Mouse (Mus musculus) adrenal gland, postnatal 36 days (tissue): ENCODE measurements around the gene Tmem211. TPM values are rescaled to one million over a fixed set of nuclear protein-coding genes. Genes with fewer than 3 reads are reported as not detected.

Experiments used
- DNase-seq, 2 experiments: peaks; one replicate each; pipeline ENCODE4 v3.0.0; 2021; ENCODE audit warnings: mixed read lengths in 1 of 2
- total RNA-seq, 2 experiments: library from RNA; stranded (reverse); gene quantifications; 2 replicates each; pipeline ENCODE4 v1.2.3; 2021

Gene Tmem211
- total RNA-seq, 2 experiments from 2014 or later, result not detected

DNA sequence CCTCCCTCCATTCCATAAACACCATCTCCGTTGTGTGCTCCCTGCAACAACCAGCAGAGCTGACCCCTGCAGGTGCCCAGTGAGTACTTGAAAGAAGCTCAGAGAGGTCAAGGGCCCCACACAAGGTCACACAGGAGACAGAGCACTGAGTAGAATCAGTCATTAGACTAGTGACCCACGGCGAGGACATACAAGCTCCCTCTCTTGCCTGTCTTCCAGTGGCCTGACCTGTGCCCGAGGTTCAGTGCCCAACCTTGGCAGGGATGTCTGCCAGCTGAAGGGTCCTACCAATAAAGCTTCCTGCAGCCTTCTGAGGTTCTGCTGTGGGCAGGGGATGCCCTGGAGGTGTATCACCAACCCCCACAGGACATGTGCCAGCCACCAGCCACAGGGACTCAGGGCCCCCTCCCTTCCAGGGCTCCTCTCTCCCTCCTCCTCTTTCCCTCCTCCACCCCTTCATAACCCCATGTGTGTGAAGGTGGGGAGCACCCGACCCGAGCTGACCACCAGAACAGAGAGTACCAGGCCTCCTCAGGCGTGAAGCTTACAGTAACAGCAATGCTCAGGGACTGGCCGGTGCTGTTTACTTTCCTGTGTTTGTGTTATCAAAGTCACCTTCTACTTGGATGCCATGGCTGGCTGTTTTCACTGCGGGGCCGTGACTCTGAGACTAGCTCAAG lies 14.4 kb upstream of the Tmem211 start:
- DNase-seq, result no peak

DNA sequence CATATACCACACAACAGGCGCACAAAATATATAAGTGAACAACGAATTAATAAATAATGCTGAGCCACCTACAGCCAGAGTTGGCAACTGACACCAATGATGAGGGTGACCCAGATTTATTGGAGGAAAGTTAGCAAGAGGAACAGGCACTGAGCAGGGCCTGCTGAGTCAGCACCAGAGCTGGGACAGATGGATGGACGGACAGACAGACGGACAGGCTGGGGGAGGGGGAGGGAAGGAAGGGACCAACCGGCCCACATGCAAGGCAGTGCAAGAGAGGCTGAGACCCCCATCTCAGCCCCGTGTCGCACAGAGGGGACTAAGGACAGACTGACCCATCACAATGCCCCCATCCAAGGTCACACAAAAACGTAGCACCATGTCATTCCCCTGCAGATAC lies 12.7 kb upstream of the Tmem211 start:
- no peak for DNase-seq

DNA sequence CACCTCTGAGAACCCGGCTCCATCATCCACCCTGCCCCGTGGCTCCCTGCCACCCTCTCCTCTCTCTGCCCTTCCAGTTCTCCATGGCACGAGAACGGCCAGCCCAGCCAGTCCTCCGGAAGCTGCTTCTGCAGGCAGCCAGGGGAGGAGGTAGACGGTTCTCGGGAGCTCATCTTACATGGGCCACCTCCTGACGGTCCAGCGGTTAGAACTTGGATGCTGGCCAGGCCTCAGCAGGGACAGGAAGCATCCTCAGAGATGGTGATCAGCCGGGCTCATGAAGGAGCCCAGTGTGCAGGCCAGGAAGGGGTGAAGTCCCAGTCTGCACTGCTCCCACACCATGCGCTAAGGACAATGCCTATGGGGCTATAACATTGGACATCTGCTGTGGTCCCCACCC lies 12.3 kb upstream of the Tmem211 start:
- DNase-seq, result peak; percentile 59 to 68

DNA sequence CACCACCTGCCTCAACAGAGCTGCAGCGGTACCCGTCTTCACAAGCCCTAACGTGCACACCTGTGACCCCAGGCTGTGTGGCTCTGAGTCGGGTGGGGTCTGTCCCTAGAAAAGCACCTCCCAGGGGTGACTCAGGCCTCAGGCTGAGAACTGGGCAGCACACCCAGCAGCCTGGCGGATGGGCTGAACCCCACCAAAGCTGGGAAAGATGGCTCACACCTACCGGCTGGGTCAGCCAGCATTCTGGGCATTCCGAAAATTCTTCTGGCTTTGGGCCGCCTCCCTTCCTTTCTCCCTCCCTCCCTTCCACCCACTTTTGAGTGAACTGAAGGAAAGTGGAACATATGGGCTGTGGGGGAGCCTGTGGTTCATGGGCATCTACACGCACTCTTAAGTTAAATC lies 11.1 kb upstream of the Tmem211 start:
- DNase-seq, result no peak

DNA sequence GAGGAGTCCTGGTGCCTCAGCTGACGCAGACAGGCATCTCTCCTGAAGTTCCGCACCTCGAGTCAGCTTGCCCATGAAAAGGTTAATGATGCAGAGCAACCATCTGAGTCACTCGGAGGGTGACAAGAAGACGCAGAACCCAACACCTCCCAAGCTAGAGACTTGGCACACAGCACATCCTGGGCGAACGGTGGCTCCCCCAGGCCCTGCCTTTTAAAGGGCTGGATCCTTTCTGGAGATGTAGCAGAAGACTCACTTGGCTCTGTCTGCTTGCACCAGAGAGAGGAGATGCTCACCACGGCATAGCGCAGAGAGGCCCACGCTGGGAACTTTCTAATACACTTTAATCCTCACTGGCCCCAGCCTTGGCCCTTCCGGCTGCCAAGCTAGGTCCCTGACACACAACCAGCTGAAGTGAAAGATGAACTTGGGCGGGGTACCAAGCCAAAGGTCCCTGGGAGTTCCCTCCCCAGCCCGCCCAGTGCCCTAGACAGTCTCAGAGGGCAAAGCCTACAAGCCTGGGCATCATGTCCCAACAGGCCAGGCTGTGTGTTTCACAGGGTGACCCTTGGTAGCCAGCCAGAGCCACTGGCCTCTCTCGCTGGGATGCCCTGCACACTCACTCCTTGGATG lies 10.3 kb upstream of the Tmem211 start:
- no peak for DNase-seq

GRCm38 (mm10) chr5:113217076-113217475 lies 9.6 kb upstream of the Tmem211 start:
- DNase-seq, result no peak

GRCm38 (mm10) chr5:113218617-113219235 lies 8.0 kb upstream of the Tmem211 start:
- DNase-seq, result no peak

GRCm38 (mm10) chr5:113219450-113219849 lies 7.3 kb upstream of the Tmem211 start:
- DNase-seq, result no peak

DNA sequence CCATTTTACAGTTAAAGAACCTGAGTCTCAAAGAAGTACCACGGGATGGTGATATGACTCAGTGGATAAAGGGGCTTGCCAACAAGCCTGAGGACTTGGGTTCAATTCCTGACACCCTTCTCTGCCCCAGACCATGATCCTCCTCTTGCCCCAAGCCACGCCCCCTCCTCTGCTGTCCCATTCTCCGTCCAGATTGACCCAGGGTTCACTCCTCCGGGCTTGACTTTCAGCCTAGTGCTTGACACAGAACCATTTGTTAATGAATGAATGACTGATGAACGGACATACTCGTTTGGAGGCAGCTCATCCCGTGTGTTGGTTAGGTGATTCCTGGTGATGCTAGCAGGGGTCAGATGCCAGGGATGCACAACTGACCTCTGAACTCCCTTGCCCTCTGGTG lies 6.8 kb upstream of the Tmem211 start:
- no peak for DNase-seq

DNA sequence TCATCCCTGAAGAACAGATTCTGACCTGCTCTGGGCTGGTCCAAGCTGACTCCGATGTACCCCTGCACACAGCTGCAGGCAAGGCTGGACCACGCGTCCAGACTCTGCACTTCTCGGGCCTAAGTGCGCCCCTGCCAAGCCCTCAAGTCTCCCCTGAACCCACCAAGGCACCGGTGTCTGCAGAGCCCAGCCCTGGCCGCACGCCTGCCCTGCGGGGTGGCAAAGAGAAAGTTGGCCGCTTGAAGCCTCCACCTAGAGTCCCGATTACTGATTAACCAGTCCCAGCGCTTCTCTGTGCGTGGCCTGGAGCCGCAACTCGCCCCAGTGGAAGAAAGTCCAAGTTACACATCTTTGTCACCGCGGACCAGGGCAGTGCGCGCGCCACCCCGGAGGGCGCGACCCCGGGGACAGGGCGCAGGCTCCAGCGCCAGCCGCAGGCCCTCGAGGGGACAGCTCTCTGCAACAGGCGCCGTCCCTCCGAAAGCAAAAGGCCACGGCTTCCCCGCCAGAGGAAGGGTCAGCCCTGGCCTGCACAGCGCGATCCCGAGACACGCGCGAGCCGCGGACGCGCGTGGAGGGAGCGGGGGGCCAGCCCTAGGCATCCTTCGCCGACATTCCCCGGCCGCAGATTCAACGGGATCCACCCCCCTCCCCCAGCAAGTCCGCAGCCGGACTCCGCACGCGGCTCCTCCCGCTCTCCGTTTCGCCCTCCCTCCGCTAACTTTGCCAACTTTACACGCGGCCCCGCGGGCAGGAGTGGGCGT lies 6.1 kb upstream of the Tmem211 start:
- DNase-seq, result peak in 1 of 2 experiments; percentile 62

- peak; percentile 78 to 90 for DNase-seq
These were observed 5.4 kb upstream of the Tmem211 start, which contains the start of gene 2900026A02Rik for GRCm38 (mm10) chr5:113221147-113221865. 2900026A02Rik (minus strand) TSS chr5:113221236.

DNA sequence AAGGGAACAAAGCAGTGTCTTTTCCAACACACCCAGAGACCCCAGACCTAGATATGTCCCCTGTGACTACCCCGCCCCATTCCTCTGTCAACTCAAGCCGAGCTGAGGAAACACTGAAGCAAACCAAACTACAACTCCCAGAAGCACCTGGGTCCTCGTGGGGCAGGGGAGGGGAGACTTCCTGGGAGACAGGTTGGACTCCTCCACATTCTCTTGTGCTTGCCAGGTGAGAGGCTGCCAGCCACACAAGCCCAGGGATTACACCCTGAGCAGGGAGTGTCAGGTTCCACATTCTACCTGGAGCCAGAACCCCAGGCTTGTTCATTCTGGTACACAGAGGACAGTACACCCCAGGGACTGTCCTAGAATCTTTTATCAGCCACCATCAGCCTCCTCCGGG lies 2.8 kb upstream of the Tmem211 start:
- DNase-seq, result no peak

GRCm38 (mm10) chr5:113225271-113225670 lies 1.4 kb upstream of the Tmem211 start:
- DNase-seq, result no peak

GRCm38 (mm10) chr5:113225686-113226435 lies 848 bp upstream of the Tmem211 start:
- no peak for DNase-seq

GRCm38 (mm10) chr5:113230196-113230595 lies 3.5 kb downstream of the Tmem211 start:
- no peak for DNase-seq

DNA sequence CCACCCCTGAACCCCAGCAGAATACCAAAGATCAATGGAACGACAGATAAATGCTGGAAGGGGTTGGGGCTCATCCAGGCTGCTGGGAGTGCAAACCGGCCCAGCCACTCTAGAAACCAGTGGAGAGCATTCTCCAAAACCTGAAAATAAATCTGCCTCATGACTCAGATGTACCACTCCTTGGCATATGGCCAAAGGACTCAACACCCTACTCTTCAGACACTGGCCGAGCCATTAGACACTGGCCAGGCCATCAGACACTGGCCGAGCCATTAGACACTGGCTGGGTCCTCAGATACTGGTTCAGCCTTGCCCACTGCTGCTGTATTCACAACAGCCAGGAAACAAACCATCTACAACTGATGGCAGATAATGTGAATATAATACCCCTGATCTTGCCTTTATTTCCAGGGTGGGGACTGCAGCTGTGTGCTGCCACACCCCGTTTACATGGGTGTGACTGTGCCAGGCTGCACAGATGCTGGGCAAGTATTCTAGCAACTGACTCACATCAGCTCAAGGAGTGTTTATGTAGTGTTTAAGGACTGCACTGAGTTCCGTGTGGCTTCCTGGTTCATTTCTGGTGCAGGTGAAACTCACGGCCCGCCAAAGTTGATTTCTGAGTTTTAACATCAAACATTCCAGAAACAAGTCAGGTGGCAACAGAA lies 22.7 kb downstream of the Tmem211 start:
- DNase-seq, result no peak

- DNase-seq, result no peak
These were observed 24.1 kb downstream of the Tmem211 start for GRCm38 (mm10) chr5:113250806-113251205.

DNA sequence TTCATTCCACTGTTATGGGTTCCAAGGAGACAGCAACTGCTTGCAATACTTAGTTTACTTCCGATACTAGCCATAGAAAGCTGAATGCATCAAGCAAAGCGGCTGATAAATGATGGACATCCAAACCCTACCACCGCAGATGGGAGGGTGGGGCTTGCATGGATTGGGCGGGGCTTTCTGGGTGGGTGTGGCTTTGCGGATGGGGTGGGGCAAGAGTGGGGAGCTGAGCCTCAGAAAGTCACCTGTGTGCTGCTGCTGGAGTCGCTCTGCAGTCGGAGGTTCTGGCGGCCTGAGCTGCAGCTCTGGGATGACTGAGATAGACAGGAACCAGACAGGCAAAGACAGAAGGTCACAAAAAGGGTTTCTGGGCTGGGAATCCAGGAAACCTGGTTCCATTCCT lies 38.9 kb downstream of the Tmem211 start:
- DNase-seq, result no peak

DNA sequence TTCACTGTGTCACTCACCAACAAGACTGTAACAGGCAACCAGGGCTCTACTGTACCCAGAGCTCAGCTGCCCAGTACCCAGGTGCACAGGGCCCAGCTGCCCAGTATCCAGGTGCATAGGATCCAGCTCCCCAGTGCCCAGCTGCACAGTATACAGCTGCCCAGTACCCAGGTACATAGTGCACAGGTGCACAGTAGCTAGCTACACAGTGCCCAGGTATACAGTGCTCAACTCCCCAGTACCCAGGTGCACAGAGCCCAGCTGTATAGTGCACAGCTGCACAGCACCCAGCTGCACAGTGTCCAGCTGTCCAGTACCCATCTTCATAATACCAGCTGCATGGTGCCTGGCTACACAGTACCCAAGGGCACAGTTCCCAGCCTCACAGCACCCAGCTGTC lies 41.5 kb downstream of the Tmem211 start:
- no peak for DNase-seq

DNA sequence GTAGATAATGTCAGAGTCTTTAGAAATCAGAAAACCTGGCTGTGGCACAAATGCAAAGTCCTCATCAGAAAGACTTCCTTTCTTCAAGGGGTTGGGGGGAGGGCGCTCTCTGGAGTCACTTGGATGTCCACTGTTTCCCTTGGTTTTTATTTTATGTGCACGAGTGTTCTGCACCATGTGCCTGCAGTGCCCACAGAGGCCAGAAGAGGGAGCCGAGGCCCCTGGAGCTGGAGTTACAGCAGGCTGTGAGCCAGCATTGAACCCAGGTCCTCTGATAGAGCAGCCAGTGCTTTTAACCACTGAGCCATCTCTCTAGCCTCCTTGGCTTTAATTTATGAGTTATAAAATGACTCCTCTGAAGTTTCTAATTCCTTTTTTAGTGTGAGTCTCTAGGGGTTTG lies 43.3 kb downstream of the Tmem211 start:
- DNase-seq, result no peak
